Mouse (Mus musculus): ENCODE data around the gene Pla2g16. TPM values are rescaled to one million over a fixed set of nuclear protein-coding genes. Genes with fewer than 3 reads are reported as not detected.
A peak's percentile ranks its signal among the peaks of the same experiment; 100 is the strongest.

The Pla2g16 gene
- polyA plus RNA-seq, 1 experiment, result 24.9 TPM

DNA sequence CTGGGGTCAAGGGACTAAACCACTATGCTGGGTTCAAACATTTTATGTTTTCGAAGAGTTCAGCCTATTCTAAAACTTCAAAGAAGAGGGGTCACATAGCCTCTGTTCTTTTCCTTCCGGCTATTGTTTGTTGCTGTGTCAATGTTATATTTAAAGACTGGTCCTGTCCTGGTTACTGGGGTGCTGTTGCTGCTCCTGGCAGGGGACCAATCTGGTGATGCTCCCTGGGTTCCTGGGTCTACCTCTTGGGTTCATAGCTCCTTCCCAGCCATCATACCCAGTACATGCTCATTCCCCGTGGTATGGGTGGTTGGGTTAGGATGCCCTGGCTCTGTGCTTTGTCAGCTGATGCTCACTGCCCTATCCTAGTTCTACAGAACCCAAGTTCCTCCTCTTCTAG, 20.5 kb downstream of the Pla2g16 start:
- Histone ChIP-seq H3K4me3 (ENCODE audit: insufficient read depth, low read depth, low read length) (no peak overlapping the region), H3K36me3 (ENCODE audit: control insufficient read depth, insufficient read depth, low read length) (no peaks in the 10 kb centered on the region), H3K27me3 (replicated peaks; ENCODE audit: control insufficient read depth, insufficient read depth, low read length) (no peaks in the 10 kb centered on the region), H3K27ac (ENCODE audit: insufficient read depth, low read depth, low read length) (no peak overlapping the region), H3K4me1 (ENCODE audit: control insufficient read depth, insufficient read depth, low read length) (no peaks in the 10 kb centered on the region)
- WGBS, result 76% methylated on average over 3 of the region's 3 CpGs
- no peak for TF ChIP-seq CTCF (conservative IDR thresholded peaks at IDR 0.05; ENCODE audit: insufficient read depth, insufficient read length, low read depth, low read length)
- no peak for TF ChIP-seq POLR2A (IDR thresholded peaks at IDR 0.05; ENCODE audit: low read depth, low read length)
- DNase-seq, result peak; percentile 45

GRCm38 (mm10) chr19:7581042-7581441, 23.8 kb downstream of the Pla2g16 start:
- H3K27me3 ChIP-seq (replicated peaks; ENCODE audit: control insufficient read depth, insufficient read depth, low read length), result no peaks in the 10 kb centered on the region
- no peak overlapping the region for H3K4me3 ChIP-seq (ENCODE audit: insufficient read depth, low read depth, low read length)
- TF ChIP-seq CTCF (conservative IDR thresholded peaks at IDR 0.05; ENCODE audit: insufficient read depth, insufficient read length, low read depth, low read length) (no peak), POLR2A (IDR thresholded peaks at IDR 0.05; ENCODE audit: low read depth, low read length) (no peak)
- H3K4me1 ChIP-seq (ENCODE audit: control insufficient read depth, insufficient read depth, low read length), result no peaks in the 10 kb centered on the region
- WGBS, result 47% methylated on average over 5 of the region's 5 CpGs
- DNase-seq, result no peak
- no peak overlapping the region for H3K27ac ChIP-seq (ENCODE audit: insufficient read depth, low read depth, low read length)
- no peaks in the 10 kb centered on the region for H3K36me3 ChIP-seq (ENCODE audit: control insufficient read depth, insufficient read depth, low read length)

- 76% methylated on average over 7 of the region's 7 CpGs for WGBS
- Histone ChIP-seq H3K4me1 (ENCODE audit: control insufficient read depth, insufficient read depth, low read length) (no peaks in the 10 kb centered on the region), H3K36me3 (ENCODE audit: control insufficient read depth, insufficient read depth, low read length) (no peaks in the 10 kb centered on the region), H3K27ac (ENCODE audit: insufficient read depth, low read depth, low read length) (no peak overlapping the region), H3K4me3 (ENCODE audit: insufficient read depth, low read depth, low read length) (no peak overlapping the region), H3K27me3 (replicated peaks; ENCODE audit: control insufficient read depth, insufficient read depth, low read length) (no peaks in the 10 kb centered on the region)
- DNase-seq, result peak; percentile 56
- TF ChIP-seq CTCF (conservative IDR thresholded peaks at IDR 0.05; ENCODE audit: insufficient read depth, insufficient read length, low read depth, low read length), result no peak
- TF ChIP-seq POLR2A (IDR thresholded peaks at IDR 0.05; ENCODE audit: low read depth, low read length), result no peak
Observed at GRCm38 (mm10) chr19:7583101-7583500, 25.8 kb downstream of the Pla2g16 start.

- H3K27me3 ChIP-seq (replicated peaks; ENCODE audit: control insufficient read depth, insufficient read depth, low read length), result no peaks in the 10 kb centered on the region
- no peak overlapping the region for H3K4me3 ChIP-seq (ENCODE audit: insufficient read depth, low read depth, low read length)
- H3K4me1 ChIP-seq (ENCODE audit: control insufficient read depth, insufficient read depth, low read length), result no peaks in the 10 kb centered on the region
- TF ChIP-seq POLR2A (IDR thresholded peaks at IDR 0.05; ENCODE audit: low read depth, low read length) (no peak), CTCF (conservative IDR thresholded peaks at IDR 0.05; ENCODE audit: insufficient read depth, insufficient read length, low read depth, low read length) (no peak)
- no peak for DNase-seq
- no peaks in the 10 kb centered on the region for H3K36me3 ChIP-seq (ENCODE audit: control insufficient read depth, insufficient read depth, low read length)
- WGBS, result 81% methylated on average over 3 of the region's 3 CpGs
- no peak overlapping the region for H3K27ac ChIP-seq (ENCODE audit: insufficient read depth, low read depth, low read length)
Observed at GRCm38 (mm10) chr19:7583599-7583998, 26.3 kb downstream of the Pla2g16 start.

GRCm38 (mm10) chr19:7585279-7585678, 28.0 kb downstream of the Pla2g16 start:
- Histone ChIP-seq H3K27ac (ENCODE audit: insufficient read depth, low read depth, low read length) (no peak overlapping the region), H3K4me3 (ENCODE audit: insufficient read depth, low read depth, low read length) (no peak overlapping the region), H3K36me3 (ENCODE audit: control insufficient read depth, insufficient read depth, low read length) (no peaks in the 10 kb centered on the region), H3K27me3 (replicated peaks; ENCODE audit: control insufficient read depth, insufficient read depth, low read length) (no peaks in the 10 kb centered on the region), H3K4me1 (ENCODE audit: control insufficient read depth, insufficient read depth, low read length) (no peaks in the 10 kb centered on the region)
- 85% methylated on average over 8 of the region's 8 CpGs for WGBS
- no peak for TF ChIP-seq CTCF (conservative IDR thresholded peaks at IDR 0.05; ENCODE audit: insufficient read depth, insufficient read length, low read depth, low read length)
- no peak for TF ChIP-seq POLR2A (IDR thresholded peaks at IDR 0.05; ENCODE audit: low read depth, low read length)
- no peak for DNase-seq

DNA sequence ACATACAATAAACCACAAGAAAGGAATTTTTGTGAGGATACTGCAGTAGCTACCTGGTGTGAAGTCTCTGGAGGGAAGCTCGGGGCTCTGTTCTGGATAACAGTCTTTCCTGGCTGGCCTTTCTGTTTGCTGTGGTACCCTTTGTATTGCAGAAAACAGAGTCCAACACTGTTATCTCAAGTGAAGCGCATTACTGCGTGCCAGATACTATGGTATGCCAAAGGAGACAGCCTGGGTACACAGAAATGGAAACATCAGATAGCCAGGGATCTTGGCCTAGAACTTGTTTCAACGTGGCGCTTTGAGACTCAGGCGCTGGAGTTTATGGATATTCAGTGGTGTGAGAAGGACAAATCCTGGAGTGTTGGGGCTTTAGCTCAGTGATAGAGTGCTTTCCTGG, 28.5 kb downstream of the Pla2g16 start:
- WGBS, result 95% methylated on average over 6 of the region's 6 CpGs
- no peak for DNase-seq
- no peaks in the 10 kb centered on the region for H3K36me3 ChIP-seq (ENCODE audit: control insufficient read depth, insufficient read depth, low read length)
- no peak overlapping the region for H3K4me3 ChIP-seq (ENCODE audit: insufficient read depth, low read depth, low read length)
- no peaks in the 10 kb centered on the region for H3K4me1 ChIP-seq (ENCODE audit: control insufficient read depth, insufficient read depth, low read length)
- no peak for TF ChIP-seq CTCF (conservative IDR thresholded peaks at IDR 0.05; ENCODE audit: insufficient read depth, insufficient read length, low read depth, low read length)
- no peak for TF ChIP-seq POLR2A (IDR thresholded peaks at IDR 0.05; ENCODE audit: low read depth, low read length)
- no peaks in the 10 kb centered on the region for H3K27me3 ChIP-seq (replicated peaks; ENCODE audit: control insufficient read depth, insufficient read depth, low read length)
- H3K27ac ChIP-seq (ENCODE audit: insufficient read depth, low read depth, low read length), result no peak overlapping the region

DNA sequence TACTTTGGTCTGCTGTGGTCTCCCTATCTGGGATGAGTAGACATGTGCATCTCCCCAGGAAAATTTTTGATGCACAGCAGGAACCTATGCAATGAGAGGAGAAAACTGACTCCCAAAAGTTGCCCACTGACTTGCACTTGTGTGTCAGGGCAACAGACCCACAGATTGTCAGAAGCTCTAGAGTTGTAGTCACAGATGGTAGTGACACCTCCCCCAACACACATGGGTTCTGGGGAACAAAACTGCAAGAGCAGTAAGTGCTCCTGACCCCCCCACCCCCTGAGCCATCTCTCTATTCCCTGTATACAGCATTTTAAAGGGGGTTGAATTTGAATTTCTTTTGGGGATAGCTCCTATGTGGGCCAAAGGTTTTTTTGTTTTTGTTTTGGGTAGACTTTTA, 33.5 kb downstream of the Pla2g16 start:
- Histone ChIP-seq H3K27ac (ENCODE audit: insufficient read depth, low read depth, low read length) (no peak overlapping the region), H3K4me1 (ENCODE audit: control insufficient read depth, insufficient read depth, low read length) (0 out of 2 replicates have a peak, but pooled peaks cover 3% of the 10 kb centered on the region), H3K27me3 (replicated peaks; ENCODE audit: control insufficient read depth, insufficient read depth, low read length) (no peaks in the 10 kb centered on the region), H3K36me3 (ENCODE audit: control insufficient read depth, insufficient read depth, low read length) (no peaks in the 10 kb centered on the region), H3K4me3 (ENCODE audit: insufficient read depth, low read depth, low read length) (no peak overlapping the region)
- TF ChIP-seq POLR2A (IDR thresholded peaks at IDR 0.05; ENCODE audit: low read depth, low read length) (no peak), CTCF (conservative IDR thresholded peaks at IDR 0.05; ENCODE audit: insufficient read depth, insufficient read length, low read depth, low read length) (no peak)
- no peak for DNase-seq

GRCm38 (mm10) chr19:7592018-7592417, 34.8 kb downstream of the Pla2g16 start:
- peak; percentile 60 for DNase-seq
- TF ChIP-seq CTCF (conservative IDR thresholded peaks at IDR 0.05; ENCODE audit: insufficient read depth, insufficient read length, low read depth, low read length), result no peak
- TF ChIP-seq POLR2A (IDR thresholded peaks at IDR 0.05; ENCODE audit: low read depth, low read length), result no peak
- Histone ChIP-seq H3K27me3 (replicated peaks; ENCODE audit: control insufficient read depth, insufficient read depth, low read length) (no peaks in the 10 kb centered on the region), H3K27ac (ENCODE audit: insufficient read depth, low read depth, low read length) (no peak overlapping the region), H3K36me3 (ENCODE audit: control insufficient read depth, insufficient read depth, low read length) (no peaks in the 10 kb centered on the region), H3K4me3 (ENCODE audit: insufficient read depth, low read depth, low read length) (no peak overlapping the region), H3K4me1 (ENCODE audit: control insufficient read depth, insufficient read depth, low read length) (0 out of 2 replicates have a peak, but pooled peaks cover 3% of the 10 kb centered on the region)
- WGBS, result 36% methylated on average over 3 of the region's 3 CpGs

All from kidney, adult 2 months (tissue).